Mouse (Mus musculus): ENCODE results near the gene Slamf8. TPM values are rescaled to one million over a fixed set of nuclear protein-coding genes. Genes with fewer than 3 reads are reported as not detected.

Gene Slamf8
- polyA plus RNA-seq, 1 experiment, result 10.9 TPM

- no peak for TF ChIP-seq CTCF (IDR thresholded peaks at IDR 0.05; ENCODE audit: borderline replicate concordance, control insufficient read depth, extremely low read depth, insufficient read depth, low read length, poor library complexity)
- 0 out of 2 replicates have a peak, but pooled peaks have one; percentile 14 for TF ChIP-seq POLR2A (IDR thresholded peaks at IDR 0.05; ENCODE audit: control insufficient read depth, extremely low read depth, insufficient read depth, low read length, poor library complexity)
- Histone ChIP-seq H3K27ac (ENCODE audit: control insufficient read depth, insufficient read depth, low read length) (no peak overlapping the region), H3K27me3 (ENCODE audit: control insufficient read depth, insufficient read depth, low read length) (no peaks in the 10 kb centered on the region)
Observed at GRCm38 (mm10) chr1:172550551-172550951, 39.8 kb downstream of the Slamf8 start.

GRCm38 (mm10) chr1:172549717-172550116 is 40.7 kb downstream of the Slamf8 start:
- WGBS, result 4% methylated on average over 8 of the region's 8 CpGs
- no peaks in the 10 kb centered on the region for H3K36me3 ChIP-seq (ENCODE audit: control insufficient read depth, insufficient read depth, low read length)
- peak overlapping the region; percentile 52 for H3K4me3 ChIP-seq (ENCODE audit: control insufficient read depth, insufficient read depth, low read length)
- H3K27me3 ChIP-seq (ENCODE audit: control insufficient read depth, insufficient read depth, low read length), result no peaks in the 10 kb centered on the region
- TF ChIP-seq POLR2A (IDR thresholded peaks at IDR 0.05; ENCODE audit: control insufficient read depth, extremely low read depth, insufficient read depth, low read length, poor library complexity) (no peak), CTCF (IDR thresholded peaks at IDR 0.05; ENCODE audit: borderline replicate concordance, control insufficient read depth, extremely low read depth, insufficient read depth, low read length, poor library complexity) (no peak)
- no peak for DNase-seq
- H3K4me1 ChIP-seq (replicated peaks; ENCODE audit: control insufficient read depth, insufficient read depth, low read length), result peaks cover 24% of the 10 kb centered on the region
- no peak overlapping the region for H3K27ac ChIP-seq (ENCODE audit: control insufficient read depth, insufficient read depth, low read length)

More at GRCm38 (mm10) chr1:172550551-172550951, 39.8 kb downstream of the Slamf8 start:
- under 1% methylated on average over 8 of the region's 8 CpGs for WGBS
- H3K4me3 ChIP-seq (ENCODE audit: control insufficient read depth, insufficient read depth, low read length), result peak overlapping the region; percentile 52
- peaks cover 24% of the 10 kb centered on the region for H3K4me1 ChIP-seq (replicated peaks; ENCODE audit: control insufficient read depth, insufficient read depth, low read length)
- DNase-seq, result peak; percentile 43
- H3K36me3 ChIP-seq (ENCODE audit: control insufficient read depth, insufficient read depth, low read length), result no peaks in the 10 kb centered on the region

- Histone ChIP-seq H3K27me3 (ENCODE audit: control insufficient read depth, insufficient read depth, low read length) (no peaks in the 10 kb centered on the region), H3K4me1 (replicated peaks; ENCODE audit: control insufficient read depth, insufficient read depth, low read length) (peaks cover 24% of the 10 kb centered on the region), H3K27ac (ENCODE audit: control insufficient read depth, insufficient read depth, low read length) (no peak overlapping the region), H3K36me3 (ENCODE audit: control insufficient read depth, insufficient read depth, low read length) (no peaks in the 10 kb centered on the region), H3K4me3 (ENCODE audit: control insufficient read depth, insufficient read depth, low read length) (no peak overlapping the region)
- TF ChIP-seq CTCF (IDR thresholded peaks at IDR 0.05; ENCODE audit: borderline replicate concordance, control insufficient read depth, extremely low read depth, insufficient read depth, low read length, poor library complexity) (no peak), POLR2A (IDR thresholded peaks at IDR 0.05; ENCODE audit: control insufficient read depth, extremely low read depth, insufficient read depth, low read length, poor library complexity) (no peak)
- WGBS, result 6% methylated on average over 2 of the region's 2 CpGs
- DNase-seq, result no peak
Observed at GRCm38 (mm10) chr1:172549314-172549713, 41.1 kb downstream of the Slamf8 start.

- Histone ChIP-seq H3K4me1 (replicated peaks; ENCODE audit: control insufficient read depth, insufficient read depth, low read length) (peaks cover 24% of the 10 kb centered on the region), H3K27me3 (ENCODE audit: control insufficient read depth, insufficient read depth, low read length) (no peaks in the 10 kb centered on the region), H3K27ac (ENCODE audit: control insufficient read depth, insufficient read depth, low read length) (peak overlapping the region; percentile 61; the same call in 1 of the 2 replicates), H3K36me3 (ENCODE audit: control insufficient read depth, insufficient read depth, low read length) (no peaks in the 10 kb centered on the region), H3K4me3 (ENCODE audit: control insufficient read depth, insufficient read depth, low read length) (peak overlapping the region; percentile 44)
- DNase-seq, result peak; percentile 50
- WGBS, result 2% methylated on average over 7 of the region's 7 CpGs
- TF ChIP-seq CTCF (IDR thresholded peaks at IDR 0.05; ENCODE audit: borderline replicate concordance, control insufficient read depth, extremely low read depth, insufficient read depth, low read length, poor library complexity), result no peak
- TF ChIP-seq POLR2A (IDR thresholded peaks at IDR 0.05; ENCODE audit: control insufficient read depth, extremely low read depth, insufficient read depth, low read length, poor library complexity), result no peak
Observed at GRCm38 (mm10) chr1:172548501-172548900, 41.9 kb downstream of the Slamf8 start.

- 94% methylated on average over 4 of the region's 4 CpGs for WGBS
- DNase-seq, result no peak
- TF ChIP-seq POLR2A (IDR thresholded peaks at IDR 0.05; ENCODE audit: control insufficient read depth, extremely low read depth, insufficient read depth, low read length, poor library complexity) (no peak), CTCF (IDR thresholded peaks at IDR 0.05; ENCODE audit: borderline replicate concordance, control insufficient read depth, extremely low read depth, insufficient read depth, low read length, poor library complexity) (no peak)
- Histone ChIP-seq H3K36me3 (ENCODE audit: control insufficient read depth, insufficient read depth, low read length) (no peaks in the 10 kb centered on the region), H3K4me3 (ENCODE audit: control insufficient read depth, insufficient read depth, low read length) (no peak overlapping the region), H3K4me1 (replicated peaks; ENCODE audit: control insufficient read depth, insufficient read depth, low read length) (peaks cover 24% of the 10 kb centered on the region), H3K27ac (ENCODE audit: control insufficient read depth, insufficient read depth, low read length) (no peak overlapping the region), H3K27me3 (ENCODE audit: control insufficient read depth, insufficient read depth, low read length) (no peaks in the 10 kb centered on the region)
Observed at GRCm38 (mm10) chr1:172546062-172546461, 44.3 kb downstream of the Slamf8 start.

- H3K4me3 ChIP-seq (ENCODE audit: control insufficient read depth, insufficient read depth, low read length), result no peak overlapping the region
- H3K27me3 ChIP-seq (ENCODE audit: control insufficient read depth, insufficient read depth, low read length), result no peaks in the 10 kb centered on the region
- DNase-seq, result no peak
- no peaks in the 10 kb centered on the region for H3K4me1 ChIP-seq (replicated peaks; ENCODE audit: control insufficient read depth, insufficient read depth, low read length)
- H3K36me3 ChIP-seq (ENCODE audit: control insufficient read depth, insufficient read depth, low read length), result no peaks in the 10 kb centered on the region
- WGBS, result 87% methylated on average over 11 of the region's 11 CpGs
- no peak overlapping the region for H3K27ac ChIP-seq (ENCODE audit: control insufficient read depth, insufficient read depth, low read length)
- no peak for TF ChIP-seq CTCF (IDR thresholded peaks at IDR 0.05; ENCODE audit: borderline replicate concordance, control insufficient read depth, extremely low read depth, insufficient read depth, low read length, poor library complexity)
Observed at GRCm38 (mm10) chr1:172540283-172540820, 50.0 kb downstream of the Slamf8 start.

- Histone ChIP-seq H3K36me3 (ENCODE audit: control insufficient read depth, insufficient read depth, low read length) (no peaks in the 10 kb centered on the region), H3K27me3 (ENCODE audit: control insufficient read depth, insufficient read depth, low read length) (no peaks in the 10 kb centered on the region), H3K4me3 (ENCODE audit: control insufficient read depth, insufficient read depth, low read length) (no peak overlapping the region), H3K27ac (ENCODE audit: control insufficient read depth, insufficient read depth, low read length) (no peak overlapping the region), H3K4me1 (replicated peaks; ENCODE audit: control insufficient read depth, insufficient read depth, low read length) (no peaks in the 10 kb centered on the region)
- no peak for DNase-seq
- no peak for TF ChIP-seq CTCF (IDR thresholded peaks at IDR 0.05; ENCODE audit: borderline replicate concordance, control insufficient read depth, extremely low read depth, insufficient read depth, low read length, poor library complexity)
- no peak for TF ChIP-seq POLR2A (IDR thresholded peaks at IDR 0.05; ENCODE audit: control insufficient read depth, extremely low read depth, insufficient read depth, low read length, poor library complexity)
- WGBS, result 63% methylated on average over 6 of the region's 6 CpGs
Observed at GRCm38 (mm10) chr1:172539827-172540226, 50.5 kb downstream of the Slamf8 start.
